Mouse (Mus musculus): ENCODE results near the gene Lrig2. TPM values are rescaled to one million over a fixed set of nuclear protein-coding genes. Genes with fewer than 3 reads are reported as not detected.

Gene Lrig2
- polyA plus RNA-seq, 1 experiment = 2.7 TPM

DNA sequence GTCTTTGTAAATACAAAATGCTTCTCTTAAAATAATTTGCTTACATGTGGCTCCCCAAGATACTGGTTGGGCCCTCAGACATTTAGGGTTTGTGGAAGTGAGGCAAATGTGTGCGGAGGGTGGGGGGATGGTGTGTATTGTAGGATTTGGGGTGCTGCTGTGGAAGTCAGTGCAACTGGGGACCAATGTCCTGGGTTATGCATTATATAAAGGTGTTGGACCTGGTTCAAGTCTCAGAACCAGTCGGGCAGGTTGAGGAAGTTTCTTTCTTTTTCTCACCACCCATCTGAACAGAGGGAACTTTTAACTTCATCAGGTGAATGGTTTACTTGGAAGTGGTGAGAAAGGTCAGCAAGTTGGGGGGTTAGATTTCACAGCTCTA is 161.9 kb downstream of the Lrig2 start:
- Histone ChIP-seq H3K79me2 (ENCODE audit: control insufficient read depth, insufficient read depth) (no peaks in the 10 kb centered on the region), H3K79me3 (ENCODE audit: low read depth) (no peaks in the 10 kb centered on the region), H3ac (ENCODE audit: control insufficient read depth, insufficient read length, low read depth) (no peak overlapping the region), H3K36me3 (ENCODE audit: control insufficient read depth, insufficient read depth) (no peaks in the 10 kb centered on the region), H3K4me3 (ENCODE audit: insufficient read depth, poor library complexity, severe bottlenecking) (no peak overlapping the region), H3K27me3 (ENCODE audit: control insufficient read depth, insufficient read depth, insufficient read length) (no peaks in the 10 kb centered on the region)
- TF ChIP-seq CTCF (IDR thresholded peaks at IDR 0.05; ENCODE audit: control insufficient read depth, insufficient read depth, insufficient read length) (no peak), FOSL1 (IDR thresholded peaks at IDR 0.05; ENCODE audit: insufficient read depth, low read length, poor library complexity, severe bottlenecking) (no peak), MAX (IDR thresholded peaks at IDR 0.05) (no peak), USF1 (IDR thresholded peaks at IDR 0.05; ENCODE audit: low read depth) (no peak), MYOG (IDR thresholded peaks at IDR 0.05; ENCODE audit: control insufficient read depth, extremely low read depth, insufficient read length) (no peak), CEBPB (IDR thresholded peaks at IDR 0.05; ENCODE audit: low read depth) (no peak), MYOD1 (IDR thresholded peaks at IDR 0.05; ENCODE audit: control insufficient read depth, insufficient read length, low read depth) (no peak)

DNA sequence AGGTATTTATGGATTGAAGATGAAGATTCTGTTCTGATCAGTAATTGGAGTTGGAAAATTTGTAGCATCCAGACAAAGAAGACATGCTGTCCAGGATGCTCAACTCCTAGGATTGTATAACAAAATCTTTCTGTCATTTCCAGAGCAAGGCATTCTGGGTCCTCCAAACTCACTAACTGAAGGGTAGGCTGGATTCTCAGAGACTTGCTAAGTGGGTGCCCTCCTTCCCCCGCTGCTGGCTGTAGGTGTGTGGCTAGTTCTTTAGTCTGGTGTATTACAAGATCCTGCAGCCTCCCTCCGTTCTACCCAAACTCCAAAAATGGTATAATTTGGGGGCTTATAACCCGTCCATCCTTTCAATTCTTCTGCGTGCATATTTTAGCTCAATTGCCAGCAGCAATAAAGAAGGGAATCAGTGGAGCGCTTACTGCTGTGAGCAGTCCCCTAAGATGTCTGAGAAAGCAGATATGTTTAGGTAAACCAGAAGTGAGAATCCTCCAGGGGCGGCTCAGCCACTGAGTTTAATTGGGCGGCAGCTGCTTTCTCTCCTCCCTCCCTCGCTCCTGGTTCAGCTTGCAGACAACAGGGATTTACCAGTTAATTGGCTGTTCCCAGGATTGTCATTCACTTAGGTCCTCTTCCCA is 162.4 kb downstream of the Lrig2 start:
- H3ac ChIP-seq (ENCODE audit: control insufficient read depth, insufficient read length, low read depth) = no peak overlapping the region
- no peaks in the 10 kb centered on the region for H3K79me3 ChIP-seq (ENCODE audit: low read depth)
- no peaks in the 10 kb centered on the region for H3K79me2 ChIP-seq (ENCODE audit: control insufficient read depth, insufficient read depth)
- no peaks in the 10 kb centered on the region for H3K36me3 ChIP-seq (ENCODE audit: control insufficient read depth, insufficient read depth)
- no peak overlapping the region for H3K4me3 ChIP-seq (ENCODE audit: insufficient read depth, poor library complexity, severe bottlenecking)
- TF ChIP-seq MYOD1 (IDR thresholded peaks at IDR 0.05; ENCODE audit: control insufficient read depth, insufficient read length, low read depth) = no peak
- no peak for TF ChIP-seq FOSL1 (IDR thresholded peaks at IDR 0.05; ENCODE audit: insufficient read depth, low read length, poor library complexity, severe bottlenecking)
- no peak for TF ChIP-seq CTCF (IDR thresholded peaks at IDR 0.05; ENCODE audit: control insufficient read depth, insufficient read depth, insufficient read length)
- no peak for TF ChIP-seq USF1 (IDR thresholded peaks at IDR 0.05; ENCODE audit: low read depth)
- TF ChIP-seq MYOG (IDR thresholded peaks at IDR 0.05; ENCODE audit: control insufficient read depth, extremely low read depth, insufficient read length) = no peak
- H3K27me3 ChIP-seq (ENCODE audit: control insufficient read depth, insufficient read depth, insufficient read length) = no peaks in the 10 kb centered on the region

Other genes starting within 250 kb of the Lrig2 start
- 25.8 TPM for gene Slc16a1, start 126.8 kb upstream of the Lrig2 start, polyA plus RNA-seq (2012; fragmentation: generic; extraction: Trizol)

All from C2C12 (cell line).